Mouse (Mus musculus): ENCODE measurements around the gene Rpl9-ps1. TPM values are rescaled to one million over a fixed set of nuclear protein-coding genes. Genes with fewer than 3 reads are reported as not detected.

Gene Rpl9-ps1
- polyA plus RNA-seq, 1 experiment from 2014 or later, result not detected

DNA sequence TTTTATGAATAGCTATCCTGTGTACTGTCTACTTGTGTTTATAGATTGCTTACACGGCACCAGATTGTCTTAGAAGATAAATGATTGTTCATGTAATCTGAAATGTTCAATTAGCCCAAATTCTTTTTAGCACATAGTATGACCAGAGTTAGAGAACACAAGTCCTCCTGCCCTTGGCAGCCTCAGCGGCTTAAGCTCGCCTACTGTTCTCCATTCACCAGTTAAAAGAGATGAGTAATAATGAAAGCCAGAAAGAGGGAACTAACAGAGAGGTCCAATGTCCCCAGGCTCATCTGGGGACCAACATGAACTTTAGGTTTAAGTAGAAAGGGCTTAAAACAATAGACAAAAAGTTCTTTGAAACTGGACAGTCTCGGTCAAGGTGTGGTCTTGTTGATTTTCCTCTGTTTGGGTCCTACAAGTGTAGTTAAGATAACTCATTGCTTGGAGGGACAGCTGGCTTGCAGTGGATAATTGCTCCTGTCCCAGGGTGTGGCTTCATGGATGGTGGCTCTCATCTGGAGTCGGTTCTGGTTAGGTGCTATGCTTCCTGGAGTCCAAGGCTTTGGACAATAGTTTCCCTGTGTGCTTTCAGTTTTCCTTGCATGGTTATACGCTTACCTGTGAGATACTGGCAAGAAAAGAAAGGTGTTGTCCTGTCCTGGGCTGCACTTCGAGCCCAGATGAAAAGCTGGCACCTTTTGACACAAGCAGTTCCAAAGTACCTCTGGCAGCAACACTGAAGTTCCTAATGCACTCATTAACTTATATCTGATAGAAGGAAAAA lies 49.6 kb downstream of the Rpl9-ps1 start:
- H3K27ac ChIP-seq (ENCODE audit: low read depth, low read length), result no peak overlapping the region
- H3K36me3 ChIP-seq (ENCODE audit: control insufficient read depth, insufficient read depth, low read length), result no peaks in the 10 kb centered on the region
- WGBS, result 72% methylated on average over 7 of the region's 7 CpGs
- H3K4me2 ChIP-seq, result no peak overlapping the region
- no peaks in the 10 kb centered on the region for H3K27me3 ChIP-seq (replicated peaks; ENCODE audit: control insufficient read depth, insufficient read depth, low read length)
- no peaks in the 10 kb centered on the region for H3K4me1 ChIP-seq (replicated peaks; ENCODE audit: control insufficient read depth, insufficient read depth, low read length)
- H3K9me3 ChIP-seq (ENCODE audit: control insufficient read depth, low read length), result no peaks in the 10 kb centered on the region
- no peak for ATAC-seq (replicated peaks; ENCODE audit: low FRiP score)
- H3K4me3 ChIP-seq (ENCODE audit: low read depth, low read length), result no peak overlapping the region
- no peak overlapping the region for H3K9ac ChIP-seq (ENCODE audit: low read depth, low read length)
- no peak for DNase-seq (ENCODE audit: low spot score)

Other genes starting within 250 kb of the Rpl9-ps1 start
- 0.40 and 1.5 TPM in 2 replicates for gene Rasl10b, start 236.5 kb downstream of the Rpl9-ps1 start, polyA plus RNA-seq (2014; fragmentation: Nextera tagmentation; extraction: Ambion mirVana)
- not detected in 2 replicates for gene Gas2l2, start 216.2 kb downstream of the Rpl9-ps1 start, polyA plus RNA-seq (2014; fragmentation: Nextera tagmentation; extraction: Ambion mirVana)
- gene 1700020L24Rik, start 207.9 kb downstream of the Rpl9-ps1 start, polyA plus RNA-seq (2014; fragmentation: Nextera tagmentation; extraction: Ambion mirVana), result 0.49 and 0.82 TPM in 2 replicates
- gene Mmp28, start 182.6 kb downstream of the Rpl9-ps1 start, polyA plus RNA-seq (2014; fragmentation: Nextera tagmentation; extraction: Ambion mirVana), result 0.71 and 0.88 TPM in 2 replicates
- 6.0 and 6.6 TPM in 2 replicates for gene Taf15, start 172.5 kb downstream of the Rpl9-ps1 start, polyA plus RNA-seq (2014; fragmentation: Nextera tagmentation; extraction: Ambion mirVana)
- gene Heatr9, start 123.4 kb downstream of the Rpl9-ps1 start, polyA plus RNA-seq (2014; fragmentation: Nextera tagmentation; extraction: Ambion mirVana), result not detected in 2 replicates
- not detected in 2 replicates for gene Ccl5, start 115.1 kb downstream of the Rpl9-ps1 start, polyA plus RNA-seq (2014; fragmentation: Nextera tagmentation; extraction: Ambion mirVana)
- gene Ccl9, start 67.0 kb downstream of the Rpl9-ps1 start, polyA plus RNA-seq (2014; fragmentation: Nextera tagmentation; extraction: Ambion mirVana), result 5.5 and 8.7 TPM in 2 replicates
- 14.7 and 16.1 TPM in 2 replicates for gene Ccl6, start 52.5 kb downstream of the Rpl9-ps1 start, polyA plus RNA-seq (2014; fragmentation: Nextera tagmentation; extraction: Ambion mirVana)
- gene Ccl3, start 3.7 kb upstream of the Rpl9-ps1 start, polyA plus RNA-seq (2014; fragmentation: Nextera tagmentation; extraction: Ambion mirVana), result 1.7 and 1.8 TPM in 2 replicates
- gene Ccl4, start 17.0 kb upstream of the Rpl9-ps1 start, polyA plus RNA-seq (2014; fragmentation: Nextera tagmentation; extraction: Ambion mirVana), result 1.1 TPM in 1 of 2 replicates, not detected in the other
- 7.1 and 7.2 TPM in 2 replicates for gene Wfdc17, start 58.4 kb upstream of the Rpl9-ps1 start, polyA plus RNA-seq (2014; fragmentation: Nextera tagmentation; extraction: Ambion mirVana)
- not detected in 2 replicates for gene Wfdc18, start 63.4 kb upstream of the Rpl9-ps1 start, polyA plus RNA-seq (2014; fragmentation: Nextera tagmentation; extraction: Ambion mirVana)
- 1.6 and 2.0 TPM in 2 replicates for gene Wfdc21, start 101.3 kb upstream of the Rpl9-ps1 start, polyA plus RNA-seq (2014; fragmentation: Nextera tagmentation; extraction: Ambion mirVana)
- 14.5 and 16.8 TPM in 2 replicates for gene Heatr6, start 108.1 kb upstream of the Rpl9-ps1 start, polyA plus RNA-seq (2014; fragmentation: Nextera tagmentation; extraction: Ambion mirVana)
- 4.5 and 5.0 TPM in 2 replicates for gene Hnf1b, start 204.4 kb upstream of the Rpl9-ps1 start, polyA plus RNA-seq (2014; fragmentation: Nextera tagmentation; extraction: Ambion mirVana)